Mouse (Mus musculus) urinary bladder, postnatal 10 days (tissue): Measurements from ENCODE around the gene Olfr1340.

Experiments
- DNase-seq: peaks from one replicate; pipeline ENCODE4 v3.0.0; 2022; ENCODE audit warnings: low spot score

The Olfr1340 gene

DNA sequence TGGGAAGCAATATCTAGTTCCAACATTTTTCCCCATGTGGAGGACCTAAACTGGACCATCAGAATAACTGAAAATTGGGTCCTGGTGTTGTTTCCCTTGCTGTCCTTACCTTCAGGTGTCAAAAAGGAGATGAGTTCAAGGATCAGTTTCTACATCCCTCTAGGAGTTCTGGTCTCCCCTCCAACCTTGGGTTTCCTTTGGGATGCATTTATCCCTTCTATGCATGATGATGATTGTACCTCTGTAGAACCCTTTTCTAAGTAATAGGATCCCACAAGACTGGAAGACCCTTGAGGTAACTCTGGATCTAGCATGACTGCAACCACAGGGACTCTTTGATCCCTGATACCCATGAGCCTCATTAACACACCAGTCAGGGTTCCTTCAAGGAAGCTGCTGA, at the start of gene Olfr1340:
Gene Olfr1340, plus strand, starts transcription at position 301 of the 400 bp plus-strand sequence.
- no peak for DNase-seq

DNA sequence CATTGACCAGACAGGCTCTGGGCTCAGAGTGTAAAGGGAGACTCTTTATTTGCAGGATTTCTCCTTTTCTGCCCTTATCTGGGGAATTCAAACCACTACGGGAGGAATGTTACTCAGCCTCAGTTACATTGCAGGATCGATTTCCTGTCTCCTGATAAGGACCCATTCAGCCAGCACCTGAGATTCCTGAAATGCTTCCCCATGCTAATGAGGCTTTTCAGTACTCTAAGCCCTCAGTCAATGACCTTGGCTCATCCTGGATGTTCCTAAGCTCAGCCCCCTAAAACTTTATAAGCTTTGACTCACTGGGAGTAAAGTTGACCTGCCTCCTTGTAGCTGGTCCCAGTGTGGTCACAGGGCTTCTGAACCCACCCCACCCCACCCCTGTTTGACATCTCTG, 32.9 kb upstream of the Olfr1340 start:
- DNase-seq: no peak

DNA sequence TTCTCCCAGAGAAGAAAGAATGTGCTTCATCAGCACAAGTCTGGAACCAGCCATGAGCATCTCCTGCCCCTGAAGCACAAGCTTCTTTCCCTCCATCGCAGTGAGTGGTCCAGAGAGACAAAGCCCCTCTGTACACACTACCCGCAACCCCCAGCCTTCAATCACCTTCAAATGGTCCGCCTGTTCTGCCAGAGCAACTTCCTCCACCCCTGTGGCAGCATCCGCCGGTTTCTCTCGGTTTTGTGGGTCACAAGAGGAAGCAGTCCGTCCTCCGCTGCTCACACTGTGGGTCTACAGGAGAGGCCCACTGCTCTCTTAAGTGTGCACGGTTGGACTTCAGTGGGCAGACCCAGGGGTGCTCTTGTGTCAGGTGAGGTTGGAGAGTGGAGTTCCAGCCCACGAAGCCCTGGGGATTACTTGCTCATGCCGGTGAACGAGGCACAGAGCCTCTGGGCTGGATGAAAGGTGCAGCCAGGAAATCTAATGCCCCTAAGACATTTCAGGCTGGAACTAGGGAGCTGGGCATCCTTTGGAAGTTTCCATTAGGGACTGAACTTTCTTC, 27.4 kb upstream of the Olfr1340 start, which contains the start of gene Olfr1342:
Gene Olfr1342, minus strand, starts transcription at position 345 of the 562 bp plus-strand sequence.
- no peak for DNase-seq

DNA sequence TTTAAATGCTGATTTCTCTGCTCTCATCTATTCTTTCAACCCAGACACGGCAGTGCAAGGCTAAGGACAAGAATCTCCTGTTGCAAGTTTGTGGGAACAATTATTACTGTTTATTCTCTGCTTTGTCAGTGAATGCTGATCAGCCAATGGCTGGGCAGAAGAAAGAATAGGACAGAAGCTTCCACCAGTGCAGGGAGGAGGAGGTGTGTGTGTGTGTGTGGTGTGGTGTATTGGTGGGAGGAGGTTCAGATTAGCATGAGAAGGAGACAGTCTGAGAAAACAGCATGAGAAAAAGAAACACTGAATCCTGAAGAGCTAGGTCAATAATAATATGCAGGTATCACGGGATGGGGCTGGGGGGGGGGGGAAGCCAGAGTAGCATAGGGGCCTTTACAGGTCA, 26.1 kb upstream of the Olfr1340 start:
- no peak for DNase-seq

DNA sequence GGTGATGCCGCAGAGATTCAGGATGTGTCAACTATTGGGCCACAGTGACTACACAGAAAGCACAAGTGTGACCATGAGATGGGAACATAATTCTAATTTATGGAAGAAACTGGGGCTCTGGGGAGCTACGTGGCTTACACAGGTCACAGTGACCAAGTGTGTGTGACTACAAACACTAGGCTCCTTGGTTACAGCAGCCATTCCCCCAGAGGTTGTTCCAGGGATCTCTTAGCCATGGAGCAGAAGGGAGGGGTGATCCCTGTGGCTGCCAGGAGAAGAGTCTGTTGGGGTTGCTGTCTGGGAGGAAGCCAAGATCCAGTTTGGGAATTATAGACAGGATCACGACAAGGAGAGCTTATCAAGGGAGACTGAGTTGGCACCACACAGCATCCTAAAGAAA, 16.7 kb upstream of the Olfr1340 start, which contains the start of gene Olfr1341:
Gene Olfr1341, plus strand, starts transcription at position 301 of the 400 bp plus-strand sequence.
- DNase-seq: no peak

DNA sequence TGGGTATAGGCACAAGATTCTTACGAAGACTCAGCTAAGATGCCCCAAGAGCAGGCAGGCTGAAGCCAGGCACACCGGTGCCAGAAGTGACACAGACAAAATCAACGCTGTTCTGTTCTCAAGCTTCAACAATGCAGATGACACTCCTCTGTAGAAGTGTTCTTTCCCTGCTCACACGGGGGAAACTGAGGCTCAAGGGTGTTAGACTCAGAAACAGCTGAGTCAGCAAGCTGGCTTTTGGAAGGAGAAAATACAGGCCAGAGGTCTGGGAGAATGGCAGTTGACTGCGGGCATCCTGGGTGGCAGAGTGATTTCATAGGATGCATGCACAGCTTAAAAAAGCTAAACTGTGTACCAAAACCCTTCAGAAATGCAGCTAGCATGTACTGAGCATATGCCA, 11.9 kb upstream of the Olfr1340 start:
- no peak for DNase-seq

DNA sequence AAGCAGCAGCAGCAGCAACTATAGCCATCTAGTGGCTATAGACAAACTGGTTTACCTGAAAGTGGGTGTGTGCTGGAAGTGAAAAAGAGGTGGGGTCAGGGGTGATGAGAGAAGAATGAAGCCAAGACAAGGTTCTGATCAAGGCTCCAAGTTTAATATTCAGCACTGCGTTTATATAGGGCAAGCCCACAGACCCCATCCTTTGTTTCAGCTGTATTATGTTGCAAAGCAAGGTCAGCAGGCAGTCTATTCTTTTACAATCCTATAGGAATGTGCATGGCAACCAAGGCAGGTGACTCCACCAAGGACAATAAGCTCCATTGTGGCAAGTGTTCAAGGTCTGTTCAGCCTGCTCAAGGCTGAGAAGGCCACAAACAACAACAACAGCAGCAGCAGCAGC, 8.3 kb upstream of the Olfr1340 start:
- DNase-seq: no peak

DNA sequence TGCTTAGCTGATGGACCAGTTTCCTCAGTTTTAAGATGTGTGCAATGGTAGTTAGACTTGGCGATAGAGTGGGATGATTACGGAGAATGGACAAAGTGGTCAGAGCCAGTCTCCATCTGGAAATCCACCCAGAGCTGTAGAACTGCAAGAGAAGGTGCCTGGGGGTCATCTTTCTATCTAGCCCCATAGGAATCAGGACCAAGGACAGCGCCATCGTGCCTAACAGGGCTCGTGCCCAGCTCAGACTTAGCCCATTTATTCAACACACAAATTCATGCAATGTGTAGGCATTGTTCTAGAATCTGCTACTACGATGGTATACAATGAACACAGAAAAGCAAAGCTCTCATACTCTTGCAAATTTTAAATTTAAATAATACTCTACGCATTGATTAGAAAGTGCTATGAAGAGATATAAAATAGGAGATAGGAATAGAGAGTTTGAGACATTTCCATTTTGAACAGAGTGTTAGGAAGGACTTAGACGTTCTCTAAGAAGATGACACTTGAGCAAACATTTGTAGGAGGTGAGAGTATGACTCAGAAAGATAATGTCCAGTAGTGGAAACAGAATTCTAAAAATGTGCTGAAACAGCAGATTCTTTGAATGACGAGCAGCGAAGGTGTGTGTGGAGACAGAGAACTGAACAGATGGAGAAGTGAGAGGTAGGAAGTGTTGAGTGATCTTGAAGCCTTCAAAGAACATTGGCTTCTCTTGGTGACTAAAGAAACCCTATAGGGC, 2.0 kb downstream of the Olfr1340 start:
- no peak for DNase-seq

DNA sequence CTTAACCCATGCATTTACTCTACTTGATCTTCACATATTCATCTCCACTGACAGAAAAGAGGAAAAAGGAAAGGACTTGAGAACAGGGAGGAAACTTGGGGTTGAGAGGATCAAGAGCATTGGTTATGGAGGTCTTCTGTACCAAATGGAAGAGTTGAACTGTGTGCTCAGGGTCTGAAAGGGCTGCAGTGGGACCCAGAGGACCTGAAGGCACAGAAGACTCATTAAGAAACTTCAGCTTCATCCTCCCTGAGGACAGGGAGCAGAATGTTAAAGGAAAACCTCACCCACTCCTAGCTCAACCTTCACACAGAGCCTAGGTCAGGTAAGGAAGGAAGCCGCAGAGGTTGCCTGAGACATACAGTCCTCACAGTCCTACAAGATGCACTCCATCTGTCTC, 11.9 kb downstream of the Olfr1340 start, which contains the start of gene Olfr1339:
Gene Olfr1339, plus strand, starts transcription at position 301 of the 400 bp plus-strand sequence.
- no peak for DNase-seq

DNA sequence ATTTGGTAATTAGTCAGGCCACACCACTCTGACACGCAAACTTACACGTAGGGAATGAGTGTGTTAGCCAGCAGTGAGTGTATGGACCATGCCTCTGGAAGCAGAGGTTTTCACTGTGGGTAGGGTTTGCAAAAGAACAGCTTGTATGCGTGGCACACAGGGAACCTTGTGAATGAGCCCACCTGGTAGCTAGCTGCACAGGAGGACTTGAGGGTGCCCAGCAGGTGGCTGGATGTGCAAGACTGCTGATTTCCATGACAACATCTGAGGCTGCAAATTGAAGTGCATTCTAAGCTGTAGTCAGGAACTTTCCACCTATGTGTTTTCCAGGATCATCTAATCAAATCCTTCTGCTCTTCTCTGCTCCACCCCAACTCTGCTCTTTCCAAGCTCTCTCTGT, 19.6 kb downstream of the Olfr1340 start:
- DNase-seq: no peak

DNA sequence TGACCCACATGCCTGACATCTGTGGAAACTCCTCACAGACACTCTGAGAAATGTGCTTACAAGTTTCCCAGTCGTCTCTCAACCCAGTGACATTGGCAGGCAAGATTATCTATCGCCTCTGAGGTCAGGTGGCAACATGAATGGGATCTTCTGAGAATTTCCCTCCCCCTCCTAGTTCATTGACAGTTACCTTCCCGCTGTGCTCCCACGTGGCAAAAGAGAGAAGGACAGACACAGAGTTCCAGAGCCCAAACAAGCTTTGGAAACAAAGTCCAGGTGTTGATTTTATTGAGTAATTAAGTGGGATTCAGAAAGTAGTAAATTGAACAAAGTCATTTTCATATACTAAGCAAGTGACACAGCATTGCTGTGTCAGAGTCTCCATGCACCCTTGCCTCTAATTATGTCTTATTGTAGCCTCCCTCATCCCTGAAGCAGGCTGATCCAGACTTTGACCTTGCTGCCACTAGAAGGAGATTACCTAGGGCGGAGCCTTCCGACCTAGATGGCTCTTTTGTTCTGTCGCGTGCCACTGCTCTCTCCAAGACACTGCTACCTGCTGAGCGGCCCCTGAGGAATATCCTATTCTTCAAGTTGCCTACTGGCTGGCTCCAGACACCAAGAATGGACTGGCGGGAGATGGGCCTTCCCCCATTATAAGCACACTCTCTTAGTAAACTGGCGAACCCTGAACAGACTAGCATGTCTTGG, 21.2 kb downstream of the Olfr1340 start:
- no peak for DNase-seq

DNA sequence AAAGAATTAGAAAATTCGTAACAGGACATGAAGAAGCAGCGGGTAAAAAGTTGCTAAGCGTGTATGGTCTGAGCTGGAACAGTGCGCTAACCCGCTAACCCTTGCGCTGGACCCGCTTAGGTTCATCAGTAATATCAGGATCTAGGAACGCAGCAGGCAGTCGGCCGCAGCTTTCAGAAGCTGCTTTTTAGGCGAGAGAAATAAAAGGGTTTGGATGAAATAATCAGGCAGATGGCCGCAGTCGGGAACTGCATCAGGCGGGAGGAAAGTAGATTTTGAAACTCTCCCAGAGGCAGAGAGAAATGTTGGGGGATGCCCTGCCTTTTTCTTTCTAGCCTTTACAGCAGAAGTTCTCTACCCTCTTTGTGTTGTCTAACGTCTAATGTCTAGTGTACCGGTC, 21.9 kb downstream of the Olfr1340 start:
- DNase-seq: no peak

DNA sequence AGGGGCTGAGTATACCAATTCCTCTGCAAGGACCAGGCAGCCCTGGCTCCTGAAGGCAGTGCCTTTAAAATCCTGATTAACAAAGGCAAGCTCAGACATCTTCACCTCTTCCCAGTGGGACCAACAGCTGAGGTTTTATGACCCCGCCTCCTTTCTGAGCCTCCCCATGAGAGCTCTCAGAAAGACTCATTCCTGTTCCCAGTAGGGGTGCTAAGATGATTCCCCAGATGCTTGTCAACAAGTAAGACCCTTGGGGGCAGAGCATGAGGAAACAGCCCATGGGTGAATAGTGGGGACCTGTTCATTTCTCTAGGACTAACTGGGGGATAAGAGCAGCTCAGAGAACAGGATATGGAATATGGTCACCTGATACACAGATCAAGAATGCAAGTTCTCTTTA, 38.7 kb downstream of the Olfr1340 start, which contains the start of gene Olfr1338:
Gene Olfr1338, minus strand, starts transcription at position 101 of the 400 bp plus-strand sequence.
- no peak for DNase-seq
